ENCODE assay signal across 8 mouse cellular contexts in the genomic region with DNA sequence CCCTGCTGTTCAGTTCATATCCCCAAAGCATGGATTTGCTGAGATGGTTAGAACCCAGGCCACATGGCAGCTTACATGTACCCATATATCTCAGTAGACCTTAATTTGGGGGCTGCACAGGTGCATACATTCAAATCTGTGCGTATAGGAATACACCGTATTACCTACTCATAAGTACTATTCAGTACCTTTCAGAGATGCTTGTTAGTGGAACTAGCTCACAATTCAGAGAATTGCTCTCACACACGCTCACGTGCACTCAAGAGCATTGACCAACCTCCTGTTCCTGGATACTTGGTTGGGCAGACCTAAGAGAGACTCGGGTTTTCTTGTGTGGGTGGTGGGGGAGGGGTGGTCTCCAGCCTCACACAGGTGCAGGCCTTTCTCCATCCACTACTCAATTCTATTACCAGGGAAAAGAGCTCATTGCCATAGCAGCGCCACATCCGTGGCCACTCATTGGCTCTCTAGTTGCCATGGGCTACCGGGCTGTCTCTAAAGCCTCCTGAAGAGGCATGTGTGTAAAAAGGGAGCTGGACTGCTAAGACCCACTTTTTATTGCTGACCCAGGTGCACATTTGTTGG.
DNase-seq lines count a peak whose midpoint lies in the region; ATAC-seq and TF ChIP-seq lines count a peak whose summit lies in the region.

No protein-coding gene starts in this region.

- peaks cover 4% of the 10 kb centered on the region; the same call in 1 of the 2 replicates for H3K27me3 ChIP-seq in ES-Bruce4 (ENCODE audit: control insufficient read depth, insufficient read depth, low read length, poor library complexity, severe bottlenecking)
- peaks cover 16% of the 10 kb centered on the region for H3K27me3 ChIP-seq in hindbrain, embryonic 13.5 days
- H3K27me3 ChIP-seq in limb, embryonic 12.5 days, result peaks cover 54% of the 10 kb centered on the region
- H3K27me3 ChIP-seq in liver, embryonic 11.5 days (replicated peaks; ENCODE audit: control insufficient read depth, insufficient read depth, low read length), result peaks cover 40% of the 10 kb centered on the region

- peak; percentile 59 to 72 for DNase-seq in cerebellum, postnatal 14 days
- peak; percentile 63 to 80 for DNase-seq in right cerebral cortex, postnatal 36 days (ENCODE audit: low spot score in 2 of 2)
- no peak for DNase-seq in yolk sac, embryonic 10.5 days (ENCODE audit: low spot score)
- DNase-seq in lung, adult 2 months, result no peak
- DNase-seq in liver, embryonic 11.5 days (ENCODE audit: low spot score), result no peak

- H3K4me2 ChIP-seq in hindbrain, embryonic 13.5 days, result peak overlapping the region; percentile 76
- H3K4me2 ChIP-seq in limb, embryonic 12.5 days, result peak overlapping the region; percentile 88
- H3K4me2 ChIP-seq in liver, embryonic 11.5 days, result no peak overlapping the region

- TF ChIP-seq EP300 in ES-Bruce4 (IDR thresholded peaks at IDR 0.05; ENCODE audit: insufficient read depth, low read depth, low read length), result no peak

- no peak for TF ChIP-seq CTCF in ES-Bruce4 (IDR thresholded peaks at IDR 0.05; ENCODE audit: low read depth, low read length)
- no peak for TF ChIP-seq CTCF in lung, adult 2 months (IDR thresholded peaks at IDR 0.05; ENCODE audit: insufficient read depth, low read length)

- no peaks in the 10 kb centered on the region for H3K4me1 ChIP-seq in ES-Bruce4 (ENCODE audit: control insufficient read depth, insufficient read depth, low read length)
- peaks cover 67% of the 10 kb centered on the region for H3K4me1 ChIP-seq in hindbrain, embryonic 13.5 days (replicated peaks)
- peaks cover 9% of the 10 kb centered on the region for H3K4me1 ChIP-seq in limb, embryonic 12.5 days (replicated peaks)
- H3K4me1 ChIP-seq in lung, adult 2 months (ENCODE audit: control insufficient read depth, insufficient read depth, low read length), result no peaks in the 10 kb centered on the region; the same call in 1 of the 2 replicates
- H3K4me1 ChIP-seq in liver, embryonic 11.5 days (replicated peaks; ENCODE audit: control insufficient read depth, insufficient read depth, low read length), result no peaks in the 10 kb centered on the region

- no peaks in the 10 kb centered on the region for H3K9me3 ChIP-seq in ES-Bruce4 (replicated peaks; ENCODE audit: control insufficient read depth, insufficient read depth, low read length, poor library complexity, severe bottlenecking)
- H3K9me3 ChIP-seq in hindbrain, embryonic 13.5 days, result no peaks in the 10 kb centered on the region
- no peaks in the 10 kb centered on the region for H3K9me3 ChIP-seq in limb, embryonic 12.5 days
- H3K9me3 ChIP-seq in liver, embryonic 11.5 days (ENCODE audit: control insufficient read depth, low read length), result no peaks in the 10 kb centered on the region

- no peaks in the 10 kb centered on the region for H3K36me3 ChIP-seq in ES-Bruce4 (ENCODE audit: control insufficient read depth, insufficient read depth, low read length, poor library complexity, severe bottlenecking)
- no peaks in the 10 kb centered on the region for H3K36me3 ChIP-seq in hindbrain, embryonic 13.5 days
- H3K36me3 ChIP-seq in limb, embryonic 12.5 days, result no peaks in the 10 kb centered on the region
- no peaks in the 10 kb centered on the region for H3K36me3 ChIP-seq in liver, embryonic 11.5 days (ENCODE audit: control insufficient read depth, insufficient read depth, low read length)

- peak overlapping the region; percentile 75 for H3K4me3 ChIP-seq in ES-Bruce4 (ENCODE audit: low read depth, low read length)
- peak overlapping the region; percentile 78 for H3K4me3 ChIP-seq in hindbrain, embryonic 13.5 days
- peak overlapping the region; percentile 79 for H3K4me3 ChIP-seq in limb, embryonic 12.5 days (replicated peaks)
- no peak overlapping the region for H3K4me3 ChIP-seq in lung, adult 2 months (replicated peaks; ENCODE audit: extremely low read depth, low read depth, low read length)
- H3K4me3 ChIP-seq in liver, embryonic 11.5 days (ENCODE audit: low read depth, low read length), result no peak overlapping the region

- H3K27ac ChIP-seq in ES-Bruce4 (ENCODE audit: insufficient read depth, low read length), result no peak overlapping the region
- peak overlapping the region; percentile 94 for H3K27ac ChIP-seq in hindbrain, embryonic 13.5 days
- no peak overlapping the region for H3K27ac ChIP-seq in limb, embryonic 12.5 days
- H3K27ac ChIP-seq in liver, embryonic 11.5 days (ENCODE audit: low read depth, low read length), result no peak overlapping the region

- TF ChIP-seq POLR2A in ES-Bruce4 (IDR thresholded peaks at IDR 0.05; ENCODE audit: insufficient read depth, low read length), result no peak
- no peak for TF ChIP-seq POLR2A in lung, adult 2 months (IDR thresholded peaks at IDR 0.05; ENCODE audit: borderline replicate concordance, extremely low read depth, low read depth, low read length)

- no peak overlapping the region for H3K9ac ChIP-seq in ES-Bruce4 (ENCODE audit: low read depth, poor library complexity, severe bottlenecking)
- H3K9ac ChIP-seq in hindbrain, embryonic 13.5 days, result peak overlapping the region; percentile 94
- peak overlapping the region; percentile 85 for H3K9ac ChIP-seq in limb, embryonic 12.5 days (replicated peaks)
- H3K9ac ChIP-seq in liver, embryonic 11.5 days (ENCODE audit: low read depth, low read length), result no peak overlapping the region

- 25% methylated on average over 8 of the region's 8 CpGs for WGBS in hindbrain, embryonic 13.5 days
- WGBS in limb, embryonic 12.5 days, result 45% methylated on average over 8 of the region's 8 CpGs
- 42% methylated on average over 8 of the region's 8 CpGs for WGBS in lung, adult 2 months
- WGBS in liver, embryonic 11.5 days, result 49% methylated on average over 8 of the region's 8 CpGs

- peak; percentile 78 for ATAC-seq in hindbrain, embryonic 13.5 days (ENCODE audit: low FRiP score)
- ATAC-seq in limb, embryonic 12.5 days (ENCODE audit: insufficient number of reproducible peaks, insufficient read depth, low FRiP score, low TSS enrichment, low read depth), result no peak
- no peak for ATAC-seq in liver, embryonic 11.5 days (replicated peaks; ENCODE audit: low FRiP score)

Comparison
In these comparisons a context has a peak if more than half of its experiments do, and no peak if none do; other contexts are left out.
1. H3K4me3 ChIP-seq: peak in ES-Bruce4 (single experiment), hindbrain, embryonic 13.5 days (single experiment) and limb, embryonic 12.5 days (single experiment); none in lung, adult 2 months (single experiment) and liver, embryonic 11.5 days (single experiment).
2. H3K9ac ChIP-seq: peak in hindbrain, embryonic 13.5 days (single experiment) and limb, embryonic 12.5 days (single experiment); none in ES-Bruce4 (single experiment) and liver, embryonic 11.5 days (single experiment).
3. DNase-seq: peak in cerebellum, postnatal 14 days (2 of 2) and right cerebral cortex, postnatal 36 days (2 of 2); none in yolk sac, embryonic 10.5 days (single experiment), lung, adult 2 months (single experiment) and liver, embryonic 11.5 days (single experiment).